Mouse (Mus musculus) kidney, postnatal 0 days (tissue): ENCODE results near the gene Zfp93. TPM values are rescaled to one million over a fixed set of nuclear protein-coding genes. Genes with fewer than 3 reads are reported as not detected.
"Not testable (repeated sequence)": the region's sequence is repeated elsewhere in the genome, so short reads cannot be mapped to it uniquely, and the experiment has no call there.

ENCODE experiments used
- ATAC-seq: fragments of 200-750 bp; cut with Nextera tagmentation; replicated peaks from 2 replicates; pipeline ENCODE4 v1.8.0; 2017; ENCODE audit warnings: low read depth, moderate number of reproducible peaks, moderate TSS enrichment, moderate library complexity; ENCODE audit not compliant: low FRiP score
- DNase-seq: peaks from one replicate; pipeline ENCODE4 v3.0.0-alpha.2; 2016; ENCODE audit warnings: low spot score
- H3K27ac ChIP-seq: fragments of 300-500 bp; sonication (generic); 2 replicates; pipeline ENCODE4 v1.5.1; 2014; ENCODE audit warnings: mild to moderate bottlenecking
- H3K27me3 ChIP-seq: fragments of 300-500 bp; sonication (generic); 2 replicates; pipeline ENCODE4 v1.6.1; 2014; ENCODE audit warnings: low read length, mixed read lengths; ENCODE audit not compliant: insufficient read depth
- H3K36me3 ChIP-seq: fragments of 300-500 bp; sonication (generic); 2 replicates; pipeline ENCODE4 v1.6.1; 2014; ENCODE audit warnings: low read length, mixed read lengths; ENCODE audit not compliant: insufficient read depth
- H3K4me1 ChIP-seq: fragments of 300-500 bp; sonication (generic); replicated peaks from 2 replicates; pipeline ENCODE4 v1.6.1; 2014; ENCODE audit warnings: antibody characterized with exemption, low read length, mixed read lengths; ENCODE audit not compliant: insufficient read depth
- H3K4me2 ChIP-seq: fragments of 300-500 bp; sonication (generic); 2 replicates; pipeline ENCODE4 v1.6.1; 2014; ENCODE audit warnings: mild to moderate bottlenecking, low read length, moderate library complexity, mixed read lengths
- H3K4me3 ChIP-seq: fragments of 300-500 bp; sonication (generic); replicated peaks from 2 replicates; pipeline ENCODE4 v1.5.1; 2014; ENCODE audit warnings: low read depth, low read length
- H3K9ac ChIP-seq: fragments of 300-500 bp; sonication (generic); 2 replicates; pipeline ENCODE4 v1.6.1; 2014; ENCODE audit warnings: low read depth, low read length
- H3K9me3 ChIP-seq: fragments of 300-500 bp; sonication (generic); replicated peaks from 2 replicates; pipeline ENCODE4 v1.6.1; 2016; ENCODE audit warnings: low read length, inconsistent platforms, mixed read lengths
- CTCF ChIP-seq: IDR thresholded peaks from 2 replicates; pipeline ENCODE4 v1.5.1; 2016; ENCODE audit warnings: antibody characterized with exemption, low read depth, mild to moderate bottlenecking, moderate library complexity
- WGBS: fragments of 180-500 bp; shearing (Covaris S2); extraction: QIAGEN DNeasy Blood & Tissue Kit; methylation state at CpG from one replicate; pipeline ENCODE4 v1.1.7; 2014; 5-methylcytosine and 5-hydroxymethylcytosine counted together
- polyA plus RNA-seq: library from polyadenylated mRNA; unstranded; fragments of >200 nt; fragmentation: Nextera tagmentation; extraction: Ambion mirVana; gene quantifications from 2 replicates; pipeline ENCODE4 v1.2.1, GENCODE M21; 2015

The Zfp93 gene
- polyA plus RNA-seq, 1 experiment from 2014 or later, result 7.5 TPM

DNA sequence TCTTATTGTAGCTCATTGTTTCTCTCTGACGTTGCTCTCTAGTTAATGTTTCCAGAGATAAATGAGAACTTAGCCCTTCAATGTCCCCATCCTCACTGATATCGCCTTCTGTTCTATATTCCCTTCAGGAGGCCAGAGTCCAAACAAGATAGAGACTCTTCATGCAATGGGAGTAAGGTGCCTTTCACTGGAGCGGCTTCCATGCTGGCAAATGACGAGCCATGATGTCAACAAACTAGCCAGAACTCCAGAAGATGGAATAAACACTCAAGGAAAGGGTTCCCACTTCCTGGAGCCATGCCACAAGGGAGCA is 10.3 kb upstream of the Zfp93 start:
- Histone ChIP-seq H3K4me1 (no peaks in the 10 kb centered on the region), H3K4me3 (no peak overlapping the region), H3K27ac (no peak overlapping the region), H3K36me3 (peaks cover 20% of the 10 kb centered on the region; the same call in 1 of the 2 replicates), H3K27me3 (no peaks in the 10 kb centered on the region), H3K4me2 (no peak overlapping the region), H3K9me3 (no peaks in the 10 kb centered on the region), H3K9ac (no peak overlapping the region)
- WGBS, result 89% methylated on average over 4 of the region's 4 CpGs
- ATAC-seq (no peak), DNase-seq (no peak)
- no peak for TF ChIP-seq CTCF

GRCm38 (mm10) chr7:24268176-24269155 is 1.8 kb upstream of the Zfp93 start:
- H3K27ac ChIP-seq, result no peak overlapping the region
- no peaks in the 10 kb centered on the region for H3K9me3 ChIP-seq
- H3K4me1 ChIP-seq, result peaks cover 4% of the 10 kb centered on the region; the same call in 1 of the 2 replicates
- no peak for TF ChIP-seq CTCF
- H3K9ac ChIP-seq, result no peak overlapping the region
- no peak overlapping the region for H3K4me2 ChIP-seq
- WGBS, result 71% methylated on average over 24 of the region's 24 CpGs
- 0 out of 2 replicates have a peak, but pooled peaks cover under 1% of the 10 kb centered on the region for H3K36me3 ChIP-seq
- no peak overlapping the region for H3K4me3 ChIP-seq
- no peaks in the 10 kb centered on the region for H3K27me3 ChIP-seq
- DNase-seq (no peak), ATAC-seq (no peak)

- Histone ChIP-seq H3K27me3 (no peaks in the 10 kb centered on the region), H3K36me3 (peaks cover 8% of the 10 kb centered on the region; the same call in 1 of the 2 replicates), H3K4me2 (no peak overlapping the region), H3K4me3 (no peak overlapping the region), H3K4me1 (peaks cover 4% of the 10 kb centered on the region; the same call in 1 of the 2 replicates), H3K9ac (no peak overlapping the region), H3K9me3 (no peaks in the 10 kb centered on the region), H3K27ac (no peak overlapping the region)
- ATAC-seq (no peak), DNase-seq (no peak)
- WGBS, result 79% methylated on average over 3 of the region's 3 CpGs
- TF ChIP-seq CTCF, result no peak
Measured at GRCm38 (mm10) chr7:24269256-24269655, 964 bp upstream of the Zfp93 start.

DNA sequence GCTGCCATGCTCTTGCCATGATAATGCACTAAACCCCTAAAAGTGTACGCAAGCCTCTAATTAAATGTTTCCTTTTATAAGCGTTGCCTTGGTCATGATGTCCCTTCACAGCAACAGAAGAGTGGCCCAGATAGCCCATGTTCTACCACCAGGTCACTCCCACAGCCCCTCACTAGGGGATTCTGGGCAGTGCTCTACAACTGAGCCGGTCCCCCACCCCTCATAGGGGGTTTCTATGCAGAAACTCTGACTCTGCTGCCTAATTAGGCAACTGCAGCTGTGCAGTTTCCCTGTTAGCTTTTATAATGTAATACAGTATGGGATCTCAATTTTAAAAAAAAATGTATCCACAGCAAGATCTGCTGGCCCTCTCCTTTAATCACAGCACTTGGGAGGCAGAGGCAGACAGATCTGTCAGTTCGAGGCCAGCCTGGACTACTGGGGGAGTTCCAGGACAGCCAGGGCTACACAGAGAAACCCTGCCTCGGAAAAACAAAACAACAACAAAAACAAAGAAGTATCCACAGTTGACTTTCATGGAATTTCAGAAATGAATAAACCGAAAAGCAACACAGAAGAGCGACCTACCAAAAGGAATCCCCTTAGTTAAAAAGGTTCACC is 443 bp upstream of the Zfp93 start:
- peak; percentile 41; the same call in 1 of the 2 replicates for ATAC-seq

DNA sequence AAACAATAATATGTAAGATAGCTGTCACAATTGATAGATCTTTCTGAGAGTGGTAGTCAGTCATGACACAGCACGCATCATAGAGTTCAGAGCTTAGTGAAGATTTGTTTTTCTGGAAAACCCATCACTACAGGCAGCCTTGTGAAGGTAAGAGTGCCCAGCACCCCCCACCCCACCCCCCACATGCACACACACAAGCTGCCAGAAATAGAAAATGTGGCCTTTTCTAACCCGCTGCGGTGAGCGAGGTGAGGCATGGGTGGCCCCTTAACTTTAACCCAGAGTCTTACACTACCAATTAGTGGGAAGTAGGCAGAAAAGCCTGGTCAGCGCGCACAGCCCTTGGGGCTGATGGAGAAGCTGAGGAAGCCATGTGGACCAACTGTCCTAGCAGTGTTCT is 971 bp downstream of the Zfp93 start:
- no peak for DNase-seq

More for the DNA sequence above, 443 bp upstream of the Zfp93 start:
- H3K27ac ChIP-seq, result 0 out of 2 replicates have a peak overlapping the region, but pooled peaks have one; percentile 68
- H3K36me3 ChIP-seq, result peaks cover 14% of the 10 kb centered on the region
- peaks cover 4% of the 10 kb centered on the region; the same call in 1 of the 2 replicates for H3K4me1 ChIP-seq
- no peak for DNase-seq
- peak overlapping the region; percentile 91 for H3K4me2 ChIP-seq
- no peaks in the 10 kb centered on the region for H3K27me3 ChIP-seq
- peak overlapping the region; percentile 65 for H3K9ac ChIP-seq
- 36% methylated on average over 7 of the region's 7 CpGs for WGBS
- H3K4me3 ChIP-seq, result peak overlapping the region; percentile 63
- no peaks in the 10 kb centered on the region for H3K9me3 ChIP-seq
- TF ChIP-seq CTCF, result no peak

GRCm38 (mm10) chr7:24274456-24274855 is 4.2 kb downstream of the Zfp93 start:
- WGBS, result 94% methylated on average over 4 of the region's 4 CpGs
- no peak overlapping the region for H3K4me3 ChIP-seq
- no peak overlapping the region for H3K4me2 ChIP-seq
- peaks cover 22% of the 10 kb centered on the region for H3K36me3 ChIP-seq
- no peaks in the 10 kb centered on the region for H3K27me3 ChIP-seq
- no peak overlapping the region for H3K27ac ChIP-seq
- TF ChIP-seq CTCF, result no peak
- DNase-seq (no peak), ATAC-seq (no peak)
- no peaks in the 10 kb centered on the region for H3K9me3 ChIP-seq
- peaks cover 4% of the 10 kb centered on the region; the same call in 1 of the 2 replicates for H3K4me1 ChIP-seq
- H3K9ac ChIP-seq, result no peak overlapping the region

More for the DNA sequence above, 971 bp downstream of the Zfp93 start:
- Histone ChIP-seq H3K4me3 (no peak overlapping the region), H3K27ac (no peak overlapping the region), H3K27me3 (no peaks in the 10 kb centered on the region), H3K9ac (no peak overlapping the region), H3K4me1 (peaks cover 4% of the 10 kb centered on the region; the same call in 1 of the 2 replicates), H3K4me2 (0 out of 2 replicates have a peak overlapping the region, but pooled peaks have one; percentile 91), H3K36me3 (peaks cover 18% of the 10 kb centered on the region), H3K9me3 (no peaks in the 10 kb centered on the region)
- ATAC-seq, result no peak
- TF ChIP-seq CTCF, result no peak
- WGBS, result 93% methylated on average over 6 of the region's 6 CpGs

GRCm38 (mm10) chr7:24278771-24279170 is 8.6 kb downstream of the Zfp93 start:
- not testable (repeated sequence) for H3K27me3 ChIP-seq, H3K4me2 ChIP-seq, H3K27ac ChIP-seq, H3K9me3 ChIP-seq, H3K9ac ChIP-seq, H3K4me1 ChIP-seq, ATAC-seq, DNase-seq, H3K4me3 ChIP-seq
- H3K36me3 ChIP-seq, result peaks cover 18% of the 10 kb centered on the region
- 83% methylated on average over 3 of the region's 3 CpGs for WGBS
